Mouse (Mus musculus): ENCODE measurements at regions not wholly inside any gene's neighbourhood (a gene's known extent, or its start where the extent isn't known, plus 50 kb on each side); places are given as distances from the start of the nearest gene placed in this dataset.

DNA sequence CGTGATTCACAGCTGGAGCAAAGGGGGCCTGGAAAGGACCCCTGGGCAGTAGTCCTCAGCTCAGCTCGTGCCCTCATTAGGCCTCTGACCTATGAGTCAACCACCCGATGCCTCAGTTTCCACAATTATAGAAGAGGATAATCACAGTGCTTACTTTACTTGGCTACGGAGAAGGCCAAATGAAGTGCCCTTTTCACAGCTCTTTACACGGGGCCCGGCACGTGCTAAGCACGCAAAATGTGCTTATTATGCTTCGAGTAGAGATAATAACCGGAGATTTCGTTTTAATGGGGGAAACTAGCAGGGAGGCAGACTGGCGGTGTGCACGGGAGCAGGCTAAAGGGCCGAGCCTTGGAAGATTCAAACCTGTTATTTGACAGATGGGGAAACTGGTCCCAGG, 102.4 kb upstream of the Jun start:
- H3ac ChIP-seq (ENCODE audit: control insufficient read depth, insufficient read length, low read depth), result no peak overlapping the region
- no peaks in the 10 kb centered on the region for H3K36me3 ChIP-seq (ENCODE audit: control insufficient read depth, insufficient read depth)
- no peaks in the 10 kb centered on the region for H3K27me3 ChIP-seq (ENCODE audit: control insufficient read depth, insufficient read depth, insufficient read length)
- no peaks in the 10 kb centered on the region for H3K79me2 ChIP-seq (ENCODE audit: control insufficient read depth, insufficient read depth)
- H3K4me3 ChIP-seq (ENCODE audit: insufficient read depth, poor library complexity, severe bottlenecking), result no peak overlapping the region
- TF ChIP-seq CEBPB (IDR thresholded peaks at IDR 0.05; ENCODE audit: low read depth) (no peak), MYOG (IDR thresholded peaks at IDR 0.05; ENCODE audit: control insufficient read depth, extremely low read depth, insufficient read length) (no peak), USF1 (IDR thresholded peaks at IDR 0.05; ENCODE audit: low read depth) (no peak), FOSL1 (IDR thresholded peaks at IDR 0.05; ENCODE audit: insufficient read depth, low read length, poor library complexity, severe bottlenecking) (no peak), CTCF (IDR thresholded peaks at IDR 0.05; ENCODE audit: control insufficient read depth, insufficient read depth, insufficient read length) (no peak), MAX (IDR thresholded peaks at IDR 0.05) (no peak), MYOD1 (IDR thresholded peaks at IDR 0.05; ENCODE audit: control insufficient read depth, insufficient read length, low read depth) (no peak)
- no peaks in the 10 kb centered on the region for H3K79me3 ChIP-seq (ENCODE audit: low read depth)

DNA sequence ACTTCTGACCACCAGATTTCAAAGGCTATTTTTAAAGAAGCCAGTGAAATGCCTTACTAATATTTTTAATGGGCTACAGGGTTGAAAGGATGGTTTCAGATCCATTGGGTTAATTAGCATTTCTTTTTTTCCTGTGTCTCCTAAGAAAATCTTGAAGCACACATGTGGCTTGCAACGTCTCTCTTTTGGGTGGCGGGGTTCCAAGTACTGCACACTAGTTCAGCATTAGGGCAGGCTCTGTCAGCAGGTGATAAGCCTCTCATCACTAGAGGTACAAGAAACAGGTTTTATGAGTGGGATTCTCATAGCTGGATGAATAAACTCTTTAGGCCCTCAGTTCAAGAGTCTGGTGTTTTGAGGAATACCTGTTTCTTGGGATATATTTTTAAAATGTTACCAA, 103.2 kb upstream of the Jun start:
- Histone ChIP-seq H3K36me3 (ENCODE audit: control insufficient read depth, insufficient read depth) (no peaks in the 10 kb centered on the region), H3K27me3 (ENCODE audit: control insufficient read depth, insufficient read depth, insufficient read length) (no peaks in the 10 kb centered on the region), H3K79me2 (ENCODE audit: control insufficient read depth, insufficient read depth) (no peaks in the 10 kb centered on the region), H3ac (ENCODE audit: control insufficient read depth, insufficient read length, low read depth) (no peak overlapping the region), H3K79me3 (ENCODE audit: low read depth) (no peaks in the 10 kb centered on the region), H3K4me3 (ENCODE audit: insufficient read depth, poor library complexity, severe bottlenecking) (no peak overlapping the region)
- TF ChIP-seq MYOG (IDR thresholded peaks at IDR 0.05; ENCODE audit: control insufficient read depth, extremely low read depth, insufficient read length) (no peak), CTCF (IDR thresholded peaks at IDR 0.05; ENCODE audit: control insufficient read depth, insufficient read depth, insufficient read length) (no peak), CEBPB (IDR thresholded peaks at IDR 0.05; ENCODE audit: low read depth) (no peak), MAX (IDR thresholded peaks at IDR 0.05) (no peak), FOSL1 (IDR thresholded peaks at IDR 0.05; ENCODE audit: insufficient read depth, low read length, poor library complexity, severe bottlenecking) (no peak), USF1 (IDR thresholded peaks at IDR 0.05; ENCODE audit: low read depth) (no peak), MYOD1 (IDR thresholded peaks at IDR 0.05; ENCODE audit: control insufficient read depth, insufficient read length, low read depth) (no peak)

DNA sequence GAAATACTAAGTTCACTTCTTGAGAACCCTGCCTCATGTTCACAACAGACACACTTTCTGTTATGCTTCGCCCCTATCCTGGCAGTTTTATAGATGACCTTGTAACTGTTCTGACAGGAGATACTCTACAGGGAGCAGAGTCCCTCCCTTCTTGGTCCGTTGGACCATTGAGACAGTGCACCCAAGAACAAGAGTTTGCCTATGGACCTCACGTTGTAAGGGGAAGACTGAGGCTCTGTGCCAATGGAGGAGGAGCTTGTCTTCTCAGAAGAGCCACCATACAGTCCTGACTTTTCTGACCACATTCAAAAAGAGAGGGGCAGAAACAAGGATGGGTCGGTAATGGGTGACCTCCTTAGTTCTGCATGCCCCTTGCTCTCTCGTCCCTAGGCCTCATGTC, 103.8 kb upstream of the Jun start:
- Histone ChIP-seq H3K4me3 (ENCODE audit: insufficient read depth, poor library complexity, severe bottlenecking) (no peak overlapping the region), H3ac (ENCODE audit: control insufficient read depth, insufficient read length, low read depth) (no peak overlapping the region), H3K27me3 (ENCODE audit: control insufficient read depth, insufficient read depth, insufficient read length) (no peaks in the 10 kb centered on the region), H3K79me3 (ENCODE audit: low read depth) (no peaks in the 10 kb centered on the region), H3K36me3 (ENCODE audit: control insufficient read depth, insufficient read depth) (no peaks in the 10 kb centered on the region), H3K79me2 (ENCODE audit: control insufficient read depth, insufficient read depth) (no peaks in the 10 kb centered on the region)
- TF ChIP-seq MYOD1 (IDR thresholded peaks at IDR 0.05; ENCODE audit: control insufficient read depth, insufficient read length, low read depth) (no peak), MAX (IDR thresholded peaks at IDR 0.05) (no peak), CTCF (IDR thresholded peaks at IDR 0.05; ENCODE audit: control insufficient read depth, insufficient read depth, insufficient read length) (no peak), MYOG (IDR thresholded peaks at IDR 0.05; ENCODE audit: control insufficient read depth, extremely low read depth, insufficient read length) (no peak), USF1 (IDR thresholded peaks at IDR 0.05; ENCODE audit: low read depth) (no peak), FOSL1 (IDR thresholded peaks at IDR 0.05; ENCODE audit: insufficient read depth, low read length, poor library complexity, severe bottlenecking) (no peak), CEBPB (IDR thresholded peaks at IDR 0.05; ENCODE audit: low read depth) (no peak)

DNA sequence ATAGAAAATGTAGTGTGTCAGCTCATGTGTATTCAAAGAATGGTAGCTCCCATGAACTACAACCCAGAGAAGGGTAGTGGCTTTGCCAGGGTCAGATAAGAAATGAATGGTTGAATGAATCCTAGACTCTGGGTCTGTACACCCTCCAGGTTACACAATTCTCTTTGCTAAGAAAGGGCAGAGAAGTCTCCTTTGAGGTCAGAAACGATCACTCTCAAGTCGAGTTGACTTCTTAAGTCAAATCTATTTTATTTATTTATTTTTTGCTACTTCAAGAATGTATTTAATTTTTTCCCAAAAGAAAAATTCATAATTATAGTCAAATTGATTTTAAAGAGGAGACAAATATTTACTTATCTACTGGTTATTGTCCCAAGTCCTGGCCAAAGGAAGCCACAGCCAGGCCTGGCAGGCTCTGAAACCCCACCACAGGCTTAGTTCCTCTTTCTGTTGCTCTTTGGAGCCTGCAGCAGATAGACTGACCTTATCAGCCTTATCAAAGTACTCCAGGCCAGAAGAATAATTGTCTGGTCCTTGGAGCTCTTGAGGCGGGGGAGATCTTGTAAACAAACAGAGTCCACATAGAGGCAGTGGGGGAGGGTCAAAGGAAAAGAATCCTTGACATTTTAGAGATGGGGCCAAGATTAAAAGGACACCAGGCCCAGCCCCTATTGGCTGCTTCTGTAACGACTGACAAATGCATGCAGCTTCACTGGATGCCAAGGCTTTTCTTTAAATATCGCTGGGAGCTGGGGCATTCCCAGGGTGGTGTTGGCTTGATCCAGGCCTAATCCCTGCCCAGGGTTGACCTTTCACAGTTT, 104.6 kb upstream of the Jun start:
- H3K79me3 ChIP-seq (ENCODE audit: low read depth), result no peaks in the 10 kb centered on the region
- no peaks in the 10 kb centered on the region for H3K27me3 ChIP-seq (ENCODE audit: control insufficient read depth, insufficient read depth, insufficient read length)
- no peak for TF ChIP-seq CTCF (IDR thresholded peaks at IDR 0.05; ENCODE audit: control insufficient read depth, insufficient read depth, insufficient read length)
- TF ChIP-seq USF1 (IDR thresholded peaks at IDR 0.05; ENCODE audit: low read depth), result no peak
- TF ChIP-seq CEBPB (IDR thresholded peaks at IDR 0.05; ENCODE audit: low read depth), result no peak
- no peak for TF ChIP-seq MAX (IDR thresholded peaks at IDR 0.05)
- TF ChIP-seq MYOD1 (IDR thresholded peaks at IDR 0.05; ENCODE audit: control insufficient read depth, insufficient read length, low read depth), result no peak
- TF ChIP-seq MYOG (IDR thresholded peaks at IDR 0.05; ENCODE audit: control insufficient read depth, extremely low read depth, insufficient read length), result no peak
- no peak for TF ChIP-seq FOSL1 (IDR thresholded peaks at IDR 0.05; ENCODE audit: insufficient read depth, low read length, poor library complexity, severe bottlenecking)
- H3K36me3 ChIP-seq (ENCODE audit: control insufficient read depth, insufficient read depth), result no peaks in the 10 kb centered on the region
- H3K79me2 ChIP-seq (ENCODE audit: control insufficient read depth, insufficient read depth), result no peaks in the 10 kb centered on the region
- no peak overlapping the region for H3ac ChIP-seq (ENCODE audit: control insufficient read depth, insufficient read length, low read depth)
- H3K4me3 ChIP-seq (ENCODE audit: insufficient read depth, poor library complexity, severe bottlenecking), result no peak overlapping the region

DNA sequence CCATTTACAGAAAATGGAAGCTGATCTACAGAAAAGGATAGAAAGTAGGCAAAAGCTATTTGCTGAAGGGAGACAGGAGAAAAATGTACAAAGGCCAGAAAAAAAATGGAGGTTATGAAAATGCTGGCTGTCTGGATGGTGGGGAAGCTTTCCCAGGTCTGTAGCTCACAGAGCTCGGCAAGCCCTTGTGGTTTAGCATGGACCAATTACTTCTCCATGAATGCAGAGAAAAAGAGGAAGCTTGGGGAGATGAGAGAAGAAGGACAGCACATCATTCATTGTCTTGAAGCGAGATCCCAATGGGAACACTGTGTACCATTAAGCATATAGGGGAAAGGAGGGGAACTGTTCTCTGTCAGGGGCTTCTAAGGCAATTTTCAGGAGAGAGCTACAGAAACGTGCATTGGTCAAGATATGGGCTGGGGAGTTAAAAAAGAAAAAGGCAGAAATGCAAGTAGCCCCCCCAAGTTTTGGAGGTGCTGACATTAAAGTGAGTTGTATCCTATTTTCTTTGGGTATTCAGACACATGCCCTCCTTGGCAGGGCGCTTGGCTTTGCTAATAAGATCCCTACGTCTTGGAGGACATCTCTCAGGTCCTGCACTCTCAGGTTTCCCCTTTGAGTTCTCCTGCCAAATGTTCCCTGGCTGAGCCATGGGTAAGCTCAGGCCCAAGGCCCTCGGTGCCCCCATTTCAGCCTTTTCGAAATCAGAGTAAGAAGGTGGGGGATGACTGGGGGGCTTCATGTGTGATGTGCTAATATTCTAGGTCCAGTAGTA, 105.8 kb upstream of the Jun start:
- no peak overlapping the region for H3K4me3 ChIP-seq (ENCODE audit: insufficient read depth, poor library complexity, severe bottlenecking)
- TF ChIP-seq FOSL1 (IDR thresholded peaks at IDR 0.05; ENCODE audit: insufficient read depth, low read length, poor library complexity, severe bottlenecking) (no peak), MYOG (IDR thresholded peaks at IDR 0.05; ENCODE audit: control insufficient read depth, extremely low read depth, insufficient read length) (no peak), MYOD1 (IDR thresholded peaks at IDR 0.05; ENCODE audit: control insufficient read depth, insufficient read length, low read depth) (no peak), CTCF (IDR thresholded peaks at IDR 0.05; ENCODE audit: control insufficient read depth, insufficient read depth, insufficient read length) (no peak), CEBPB (IDR thresholded peaks at IDR 0.05; ENCODE audit: low read depth) (no peak), MAX (IDR thresholded peaks at IDR 0.05) (no peak), USF1 (IDR thresholded peaks at IDR 0.05; ENCODE audit: low read depth) (no peak)
- H3K27me3 ChIP-seq (ENCODE audit: control insufficient read depth, insufficient read depth, insufficient read length), result no peaks in the 10 kb centered on the region

More for the DNA sequence above, 105.8 kb upstream of the Jun start:
- H3K79me3 ChIP-seq (ENCODE audit: low read depth), result no peaks in the 10 kb centered on the region
- H3ac ChIP-seq (ENCODE audit: control insufficient read depth, insufficient read length, low read depth), result no peak overlapping the region
- H3K36me3 ChIP-seq (ENCODE audit: control insufficient read depth, insufficient read depth), result no peaks in the 10 kb centered on the region
- no peaks in the 10 kb centered on the region for H3K79me2 ChIP-seq (ENCODE audit: control insufficient read depth, insufficient read depth)
